Mouse (Mus musculus): ENCODE measurements around the gene Gli2. TPM values are rescaled to one million over a fixed set of nuclear protein-coding genes. Genes with fewer than 3 reads are reported as not detected.

The Gli2 gene
- polyA plus RNA-seq (2014; fragmentation: Illumina TruSeq; extraction: RNeasy Lipid Tissue Mini Kit (QIAGEN cat#74804); ENCODE audit: low read depth, low replicate concordance) = not detected

GRCm38 (mm10) chr1:119053402-119053841 lies at the start of gene Gli2:
Gli2 (minus strand) TSS chr1:119053619.

Data from liver, adult 10 weeks (tissue).